Mouse (Mus musculus) small intestine, adult 2 months (tissue): ENCODE measurements around the gene Nrxn1.

ENCODE experiments used
- CTCF ChIP-seq: fragments of 200-500 bp; IDR thresholded peaks from 2 replicates; pipeline ENCODE4 v1.5.1; 2012; ENCODE audit warnings: low read depth, mild to moderate bottlenecking, control low read depth, inconsistent platforms, low read length, moderate library complexity, mixed read lengths; ENCODE audit not compliant: insufficient replicate concordance, insufficient read length; ENCODE audit errors: extremely low read depth
- POLR2A ChIP-seq: fragments of 200-500 bp; IDR thresholded peaks from 2 replicates; pipeline ENCODE4 v1.6.1; 2012; ENCODE audit warnings: low read depth, mild to moderate bottlenecking, control low read depth, inconsistent platforms, low read length, moderate library complexity

DNA sequence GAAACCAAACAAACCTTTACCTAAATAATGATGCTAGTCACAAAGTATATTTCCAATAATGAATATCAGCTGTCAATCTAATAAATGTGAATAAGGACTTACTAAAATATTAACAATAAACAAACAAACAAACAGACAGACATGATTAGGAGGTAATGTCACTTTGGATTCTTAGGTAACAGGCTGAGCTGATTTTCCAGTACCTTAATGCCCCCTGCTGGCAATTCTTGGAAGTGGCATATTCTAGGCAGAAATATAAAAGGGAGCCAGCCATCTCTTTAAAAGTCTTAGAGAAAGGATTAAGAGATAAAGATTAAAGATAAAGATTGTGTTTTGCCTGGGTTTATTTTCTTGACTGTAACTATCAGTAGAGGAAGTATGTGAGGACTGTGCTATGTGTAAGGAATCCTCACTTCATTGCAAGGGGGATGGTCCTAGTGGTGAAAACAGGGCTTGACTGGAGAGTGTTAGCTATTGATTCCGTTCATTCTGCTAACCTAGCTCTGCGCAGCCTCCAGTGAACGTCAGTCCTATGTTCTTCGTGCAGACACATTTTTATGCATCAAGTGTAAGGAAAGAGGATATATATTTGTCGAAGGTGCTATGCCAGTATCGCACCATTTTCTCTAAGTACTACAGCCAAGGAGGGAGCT lies 591.7 kb downstream of the Nrxn1 start:
- TF ChIP-seq POLR2A (no peak), CTCF (no peak)
